Mouse (Mus musculus) kidney, adult 8-10 months (tissue): ENCODE data around the gene Tinag.

Experiments
- DNase-seq, 2 experiments: peaks; one replicate each; pipeline ENCODE4 v3.0.0; 2022

Gene Tinag

GRCm38 (mm10) chr9:77045585-77045984 lies at the start of gene Tinag:
Gene Tinag (minus strand): TSS chr9:77045794.
- peak; percentile 28 to 63 for DNase-seq

- DNase-seq, result peak; percentile 69 to 83
Observed at GRCm38 (mm10) chr9:77083221-77083620, 37.6 kb upstream of the Tinag start.

- peak; percentile 57 to 77 for DNase-seq
Observed at GRCm38 (mm10) chr9:77071676-77072075, 26.1 kb upstream of the Tinag start.

GRCm38 (mm10) chr9:77056611-77057010 lies 11.0 kb upstream of the Tinag start:
- no peak for DNase-seq

- DNase-seq, result no peak
Observed at GRCm38 (mm10) chr9:77054426-77055193, 9.0 kb upstream of the Tinag start.

GRCm38 (mm10) chr9:77051406-77051805 lies 5.8 kb upstream of the Tinag start:
- DNase-seq, result no peak

GRCm38 (mm10) chr9:77049669-77050068 lies 4.1 kb upstream of the Tinag start:
- no peak for DNase-seq

- DNase-seq, result peak; percentile 69 to 90
Observed at GRCm38 (mm10) chr9:77046067-77046715, 597 bp upstream of the Tinag start.

- no peak for DNase-seq
Observed at GRCm38 (mm10) chr9:77035361-77035760, 10.2 kb downstream of the Tinag start.

- no peak for DNase-seq
Observed at GRCm38 (mm10) chr9:77032430-77033154, 13.0 kb downstream of the Tinag start.

GRCm38 (mm10) chr9:77025271-77025670 lies 20.3 kb downstream of the Tinag start:
- peak; percentile 40 to 44 for DNase-seq

- no peak for DNase-seq
Observed at GRCm38 (mm10) chr9:77018935-77019334, 26.7 kb downstream of the Tinag start.

GRCm38 (mm10) chr9:76996021-76996420 lies 49.6 kb downstream of the Tinag start:
- no peak for DNase-seq

GRCm38 (mm10) chr9:76989946-76990345 lies 55.6 kb downstream of the Tinag start:
- peak in 1 of 2 experiments; percentile 24 for DNase-seq

GRCm38 (mm10) chr9:76934813-76935212 lies 110.8 kb downstream of the Tinag start:
- DNase-seq, result no peak

- DNase-seq, result no peak
Observed at GRCm38 (mm10) chr9:76915093-76915661, 130.4 kb downstream of the Tinag start.
